Mouse (Mus musculus) lung, postnatal 36 days (tissue): ENCODE data around the gene Olfr730.

ENCODE experiments used
- DNase-seq: peaks from one replicate; pipeline ENCODE4 v3.0.0; 2022; ENCODE audit warnings: mixed read lengths

Gene Olfr730

GRCm38 (mm10) chr14:50188098-50188497 is at the start of gene Olfr730:
TSS of gene Olfr730 (minus strand) at chr14:50188198.
- DNase-seq: no peak

- no peak for DNase-seq
Observed at GRCm38 (mm10) chr14:50152810-50153209, 35.2 kb downstream of the Olfr730 start, which contains the start of gene Olfr729. TSS of gene Olfr729 (minus strand) at chr14:50152910.

- DNase-seq: no peak
Observed at GRCm38 (mm10) chr14:50142580-50142979, 45.4 kb downstream of the Olfr730 start, which contains the start of gene Olfr728. TSS of gene Olfr728 (minus strand) at chr14:50142680.
